Mouse (Mus musculus) left cerebral cortex, adult 11 months (tissue): ENCODE measurements around the gene Des.

ENCODE experiments used
- DNase-seq: peaks from one replicate; pipeline ENCODE4 v3.0.0; 2022; ENCODE audit warnings: low spot score

The Des gene

DNA sequence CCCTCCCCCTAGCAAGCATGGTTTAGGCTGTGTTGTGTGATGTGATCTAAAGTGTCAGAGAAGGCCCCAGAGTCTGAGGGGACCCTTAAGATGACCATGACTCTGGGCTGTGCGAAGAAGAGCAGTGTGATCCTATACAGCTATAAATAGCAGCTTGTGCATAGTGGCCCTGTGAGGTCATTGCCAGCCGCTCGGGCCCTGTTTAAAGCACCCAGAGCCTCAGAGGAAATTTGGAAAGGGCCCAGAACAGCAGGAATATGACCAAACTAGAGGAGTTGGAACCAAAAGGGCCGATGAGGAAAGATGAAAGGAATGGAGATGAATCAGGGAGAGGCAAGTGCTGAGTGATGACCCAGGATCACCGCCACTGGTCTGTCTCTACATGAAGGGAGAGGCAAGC is 12.8 kb upstream of the Des start:
- DNase-seq, result no peak

DNA sequence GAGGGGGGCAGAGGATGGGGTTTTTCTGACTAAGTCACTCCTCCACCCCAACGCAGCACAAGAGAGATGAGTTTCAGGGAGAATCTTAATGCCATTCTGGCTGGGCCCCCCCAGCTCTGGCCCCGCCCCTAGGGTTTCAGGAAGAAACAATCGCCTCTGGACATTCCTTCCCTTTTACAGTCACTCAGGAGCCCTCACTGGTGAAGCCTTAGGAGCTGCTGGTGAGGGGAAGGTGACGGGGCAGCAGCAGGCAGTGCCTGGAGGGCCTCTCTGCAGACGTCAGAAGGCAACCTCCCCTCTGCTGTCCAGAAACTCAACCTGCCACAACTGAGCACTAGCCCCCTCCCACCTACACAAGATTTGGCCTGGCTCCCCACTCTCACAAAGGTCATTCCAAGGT is 10.9 kb upstream of the Des start:
- no peak for DNase-seq

DNA sequence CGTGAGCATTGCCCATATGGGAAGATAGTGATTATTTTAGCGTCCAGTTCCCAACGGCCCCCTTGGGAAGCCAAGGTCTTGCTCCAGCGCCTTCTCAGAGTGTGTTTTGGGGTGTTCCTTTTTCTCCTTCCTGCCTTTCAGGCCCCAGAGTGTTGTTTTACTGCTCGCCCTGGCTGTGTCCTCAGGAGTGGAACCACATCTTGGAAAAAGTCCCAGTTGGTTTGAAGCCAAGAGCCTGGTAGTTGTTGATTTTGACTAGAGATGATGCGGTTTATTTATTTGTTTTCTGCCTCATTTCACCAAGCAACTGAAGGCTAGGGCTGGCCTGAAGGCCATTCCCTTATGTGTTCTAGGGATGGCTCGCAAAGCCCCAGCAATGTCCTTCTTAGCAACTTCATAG is 2.9 kb upstream of the Des start:
- DNase-seq, result no peak

DNA sequence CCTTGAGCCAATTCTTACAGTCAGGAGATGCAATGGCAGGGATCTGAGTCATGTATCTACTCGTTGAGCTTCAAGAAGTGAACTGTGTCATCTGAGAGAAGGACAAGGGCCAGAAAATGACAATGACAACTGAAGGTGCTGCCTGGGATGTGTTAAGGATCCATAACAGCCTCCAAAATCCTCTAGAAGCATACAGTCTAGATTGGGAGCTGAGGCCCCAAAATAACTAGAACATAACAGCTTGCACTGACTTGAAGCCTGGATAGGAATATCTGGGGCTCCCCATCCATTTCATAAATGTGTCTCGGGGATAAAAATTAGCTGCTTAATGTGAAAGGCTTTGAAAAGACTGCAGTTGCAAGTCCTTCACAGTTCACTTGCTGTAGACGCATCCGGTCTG is 2.1 kb upstream of the Des start:
- DNase-seq, result no peak

DNA sequence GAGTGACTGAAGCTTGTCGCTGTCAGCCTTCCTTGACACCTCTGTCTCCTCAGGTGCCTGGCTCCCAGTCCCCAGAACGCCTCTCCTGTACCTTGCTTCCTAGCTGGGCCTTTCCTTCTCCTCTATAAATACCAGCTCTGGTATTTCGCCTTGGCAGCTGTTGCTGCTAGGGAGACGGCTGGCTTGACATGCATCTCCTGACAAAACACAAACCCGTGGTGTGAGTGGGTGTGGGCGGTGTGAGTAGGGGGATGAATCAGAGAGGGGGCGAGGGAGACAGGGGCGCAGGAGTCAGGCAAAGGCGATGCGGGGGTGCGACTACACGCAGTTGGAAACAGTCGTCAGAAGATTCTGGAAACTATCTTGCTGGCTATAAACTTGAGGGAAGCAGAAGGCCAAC is 783 bp upstream of the Des start:
- no peak for DNase-seq

DNA sequence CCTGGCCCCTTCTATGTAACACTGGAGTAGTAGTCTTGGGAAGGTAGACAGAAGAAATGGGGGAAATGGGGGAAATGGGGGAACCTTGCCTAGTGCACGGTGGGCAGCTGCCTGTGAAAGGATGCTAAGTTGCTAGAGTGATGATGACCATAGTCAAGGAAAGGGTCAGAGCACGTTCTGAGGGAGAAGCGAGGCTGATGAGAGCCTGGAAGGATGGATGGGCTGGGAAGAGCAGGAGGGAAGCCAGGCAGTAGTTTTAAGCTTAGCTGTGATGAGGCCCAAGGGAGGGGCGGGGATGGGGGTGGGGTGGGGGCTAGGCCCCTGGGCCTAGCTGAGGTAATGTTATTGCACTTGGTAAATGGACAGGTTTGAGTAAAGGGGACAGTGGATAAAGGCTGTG is 994 bp downstream of the Des start:
- no peak for DNase-seq

DNA sequence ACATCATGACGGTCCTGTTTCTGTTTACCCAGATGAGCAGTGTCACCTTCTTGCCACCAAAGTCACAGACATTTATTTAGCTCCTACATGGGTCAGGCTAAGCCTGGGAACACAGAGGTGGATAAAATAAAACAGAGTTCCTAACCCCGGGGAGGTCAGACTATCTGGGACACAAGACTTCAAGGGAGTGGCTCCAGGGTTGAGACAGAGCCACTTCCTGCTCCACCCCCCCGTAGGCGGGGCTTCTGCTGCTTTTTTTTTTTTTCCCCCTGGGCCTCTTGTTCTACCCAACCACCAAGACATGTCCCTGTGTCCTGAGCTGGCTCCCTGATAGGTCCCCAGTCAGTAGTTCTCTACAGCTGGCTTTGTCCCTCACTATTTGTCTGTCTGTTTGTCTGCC is 1.6 kb downstream of the Des start:
- DNase-seq, result no peak

DNA sequence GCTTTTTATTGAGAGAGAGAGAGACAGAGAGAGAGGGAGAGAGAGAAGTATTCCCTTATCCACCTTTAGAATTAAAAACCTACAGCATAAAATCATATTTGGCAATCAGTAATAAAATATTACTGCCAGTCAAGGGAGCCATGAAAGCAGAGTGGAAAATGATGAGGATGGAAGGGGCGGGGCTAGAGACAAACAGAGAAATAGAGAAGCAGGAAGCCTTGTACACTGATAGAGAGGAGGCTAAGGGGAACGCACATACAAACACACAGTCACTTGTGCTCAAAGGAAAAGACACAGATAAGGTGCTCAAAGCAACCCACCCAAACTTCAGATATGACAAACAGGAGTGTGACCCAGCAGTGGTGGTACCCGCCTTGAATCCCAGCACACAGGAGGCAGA is 3.7 kb downstream of the Des start:
- no peak for DNase-seq

DNA sequence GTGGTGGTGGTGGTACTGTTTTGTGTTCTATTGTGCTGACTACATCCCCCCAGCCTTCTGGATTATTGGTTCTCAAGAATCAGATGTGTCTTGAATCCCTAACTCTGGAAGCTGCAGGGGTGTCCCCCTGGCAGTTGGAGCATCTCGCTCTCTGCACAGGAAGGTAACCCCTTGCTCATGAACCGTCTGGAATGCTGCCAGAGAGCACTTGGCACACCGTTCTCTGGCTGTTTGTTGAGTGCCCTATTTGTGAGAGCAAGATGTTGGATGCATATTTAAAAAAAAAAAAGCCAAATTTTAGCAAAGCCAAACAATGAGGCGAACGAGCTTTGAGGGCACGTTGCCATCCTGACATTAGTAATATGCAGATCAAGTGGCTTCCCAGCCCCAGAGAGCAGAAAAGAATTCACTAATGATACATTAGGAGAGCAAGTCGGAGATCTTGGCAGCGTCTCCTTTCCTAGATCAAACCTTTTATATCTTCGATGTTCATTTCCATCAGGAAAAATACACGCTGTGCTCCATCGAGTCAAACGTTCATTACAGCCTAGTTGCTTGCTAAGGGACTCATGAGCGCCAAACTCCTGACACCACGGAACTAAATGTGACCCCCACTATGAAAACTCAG is 5.5 kb downstream of the Des start:
- no peak for DNase-seq

DNA sequence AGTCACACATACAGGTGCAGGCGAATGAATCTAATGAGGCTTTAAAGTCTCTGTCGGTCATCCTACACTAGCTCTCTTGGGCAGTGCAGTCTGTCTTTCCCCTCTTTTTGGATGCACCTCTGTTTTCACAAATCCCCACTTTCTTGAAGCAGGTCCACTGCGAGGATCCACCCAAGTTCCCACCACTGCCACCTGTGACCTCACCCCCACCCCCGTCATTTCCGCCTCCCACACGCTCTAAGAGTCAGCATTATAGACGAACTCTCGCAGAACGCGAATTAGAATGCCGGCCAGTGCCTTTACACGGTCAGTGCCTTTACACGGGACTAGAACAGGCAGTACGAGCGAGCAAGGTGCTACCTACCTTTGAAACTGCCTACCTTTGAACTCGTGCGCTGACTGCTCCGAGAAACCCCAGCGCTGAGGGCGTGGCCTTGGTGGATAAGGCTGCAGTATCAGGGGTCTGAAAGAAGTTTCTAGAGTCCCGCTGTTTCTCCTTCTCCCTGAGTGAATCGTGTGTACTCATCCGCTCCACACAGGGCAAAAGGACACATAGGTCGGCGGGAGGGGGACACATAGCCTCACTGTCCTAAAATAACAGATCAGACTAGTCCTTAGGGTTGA is 9.3 kb downstream of the Des start:
- DNase-seq, result no peak

DNA sequence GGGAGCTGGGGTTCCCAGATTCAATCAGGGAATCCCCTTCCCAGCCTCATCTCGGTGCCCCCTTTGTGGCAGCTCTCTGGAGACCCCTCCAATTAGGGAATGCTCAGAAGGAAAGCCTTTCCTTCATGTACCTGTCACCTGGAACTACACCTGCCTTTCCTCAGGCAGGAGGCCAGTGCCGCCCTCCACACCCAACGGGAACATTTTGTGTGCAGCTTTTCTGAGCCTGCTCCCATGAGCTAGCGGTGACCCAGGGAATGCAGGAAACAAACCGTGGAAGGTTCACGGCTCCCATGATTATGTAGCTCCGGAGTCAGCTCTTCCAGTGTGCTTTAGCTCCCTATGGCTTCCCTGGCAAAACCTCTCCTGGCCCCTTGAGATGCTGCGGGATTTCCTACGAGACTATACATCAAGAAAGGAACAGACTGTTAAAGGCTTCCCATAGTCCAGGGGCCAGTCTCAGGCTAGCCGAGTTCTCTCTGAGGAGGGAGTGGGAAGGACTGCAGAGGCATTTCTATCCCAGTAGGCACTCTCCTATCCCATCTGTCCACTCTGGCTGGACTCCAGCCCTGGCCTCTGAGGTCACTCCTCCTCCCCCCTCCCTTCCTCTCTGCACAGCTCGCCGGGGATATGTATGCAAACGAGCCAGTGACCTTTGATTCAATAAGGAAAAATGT is 10.0 kb downstream of the Des start:
- no peak for DNase-seq

DNA sequence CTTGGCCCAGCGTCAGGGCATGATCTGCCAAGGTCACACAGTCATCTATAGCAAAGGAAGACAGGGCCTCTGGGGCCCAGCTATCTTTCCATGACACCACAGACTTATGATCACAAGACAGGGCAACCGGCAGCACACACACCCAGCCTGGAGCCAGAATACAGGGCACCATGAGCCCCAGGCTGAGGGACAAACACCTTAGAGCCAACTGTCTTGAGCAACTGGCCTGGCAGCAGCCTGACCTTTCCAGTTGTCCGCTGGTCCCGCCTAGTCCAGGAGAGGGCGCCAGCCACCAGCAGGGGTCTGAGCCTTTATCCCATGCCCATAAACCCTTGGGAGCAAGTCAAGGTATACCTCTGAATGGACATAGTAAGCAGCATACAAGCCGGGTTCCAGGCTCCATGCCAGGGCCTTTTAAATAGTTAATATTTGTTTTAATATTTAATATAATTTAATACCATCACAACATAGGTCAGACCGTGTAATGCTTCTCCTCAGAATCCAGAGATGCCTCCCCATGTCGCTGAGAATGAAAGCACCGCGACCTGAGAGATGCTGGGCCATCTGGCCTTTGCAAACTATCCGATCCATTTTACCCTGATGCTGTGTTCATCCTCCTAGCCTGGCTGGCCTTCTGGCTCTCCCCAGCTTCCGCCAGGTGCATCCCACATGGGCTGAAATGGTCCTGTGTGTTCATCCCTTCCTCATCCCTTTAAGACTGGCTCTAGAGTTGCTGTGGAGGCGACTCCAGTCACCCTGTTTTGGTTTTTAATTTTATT is 11.4 kb downstream of the Des start:
- no peak for DNase-seq

DNA sequence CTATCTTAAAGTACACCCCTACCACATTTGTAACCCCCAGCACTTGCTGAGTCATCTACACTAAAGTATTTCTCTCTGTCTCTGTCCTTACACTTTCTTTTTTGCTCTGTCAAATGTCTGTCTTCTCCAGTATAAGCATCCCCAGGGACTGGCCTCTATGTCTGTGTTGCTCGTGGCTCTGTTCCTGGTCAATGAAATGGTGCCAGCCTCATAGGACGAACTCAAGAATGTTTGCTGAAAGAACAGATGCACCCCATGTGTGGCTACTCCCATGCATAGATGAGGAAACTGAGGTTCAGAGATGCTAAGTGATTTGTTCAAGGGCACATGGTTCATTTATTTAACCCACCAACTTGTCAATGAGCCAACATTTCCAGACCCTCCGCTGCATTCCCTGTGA is 12.3 kb downstream of the Des start:
- no peak for DNase-seq

DNA sequence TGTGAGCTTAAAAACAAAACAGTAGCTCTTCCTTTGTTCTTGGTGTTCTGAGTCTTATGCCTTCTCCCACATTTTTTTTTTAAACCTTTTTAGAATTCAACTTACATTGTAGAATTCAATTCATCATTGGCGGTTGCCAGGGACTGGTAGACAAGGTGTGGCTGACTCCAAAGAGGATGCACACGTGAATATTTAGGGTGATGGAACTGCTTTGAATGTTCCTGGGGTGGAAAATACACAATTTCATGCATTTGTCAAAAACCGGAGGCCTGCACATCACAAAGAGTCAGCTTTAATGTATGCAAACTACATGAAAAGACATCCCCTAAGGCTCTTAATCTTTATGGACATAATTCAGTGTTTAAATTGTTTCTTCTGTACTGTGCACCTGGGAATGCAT is 13.1 kb downstream of the Des start:
- no peak for DNase-seq

DNA sequence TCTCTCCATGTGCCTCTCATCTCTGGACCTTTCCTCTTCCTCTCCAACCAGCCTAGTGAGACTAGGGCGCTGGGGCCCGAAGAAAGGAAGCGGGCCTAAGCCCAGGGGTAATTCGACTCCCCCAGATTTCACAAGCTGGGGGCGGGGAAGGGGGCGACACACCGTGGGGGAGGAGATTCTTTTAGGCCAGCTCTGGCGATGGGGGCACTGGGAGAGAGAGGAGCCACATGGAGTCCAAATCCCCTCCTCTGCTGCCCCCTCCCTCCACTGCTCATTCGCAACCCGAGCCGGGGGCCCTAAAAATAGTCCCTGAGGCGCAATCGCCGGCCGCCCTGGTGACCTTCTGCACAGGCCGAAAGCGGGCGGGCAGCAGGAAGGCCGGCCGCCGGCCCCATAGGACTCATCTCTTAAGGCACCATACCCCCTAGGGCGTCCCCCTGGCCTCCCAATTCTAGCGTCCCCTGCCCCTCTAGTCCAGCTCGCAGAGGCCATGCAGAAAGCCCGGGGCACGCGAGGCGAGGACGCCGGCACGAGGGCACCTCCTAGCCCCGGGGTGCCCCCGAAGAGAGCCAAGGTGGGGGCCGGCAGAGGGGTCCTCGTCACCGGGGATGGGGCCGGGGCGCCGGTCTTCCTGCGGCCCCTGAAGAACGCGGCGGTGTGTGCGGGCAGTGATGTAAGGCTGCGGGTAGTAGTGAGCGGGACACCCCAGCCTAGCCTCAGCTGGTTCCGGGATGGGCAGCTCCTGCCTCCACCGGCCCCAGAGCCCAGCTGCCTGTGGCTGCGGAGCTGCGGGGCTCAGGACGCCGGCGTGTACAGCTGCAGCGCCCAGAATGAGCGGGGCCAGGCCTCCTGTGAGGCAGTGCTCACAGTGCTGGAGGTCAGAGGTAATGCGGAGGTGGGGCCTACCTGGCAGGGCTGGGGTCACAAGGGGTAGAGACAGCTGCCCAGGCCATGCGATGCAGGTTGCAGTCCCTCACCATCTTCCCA is 15.1 kb downstream of the Des start, which contains the start of gene Speg:
Gene Speg (plus strand): TSS at position 348 of the 987 bp plus-strand sequence.
- DNase-seq, result no peak

DNA sequence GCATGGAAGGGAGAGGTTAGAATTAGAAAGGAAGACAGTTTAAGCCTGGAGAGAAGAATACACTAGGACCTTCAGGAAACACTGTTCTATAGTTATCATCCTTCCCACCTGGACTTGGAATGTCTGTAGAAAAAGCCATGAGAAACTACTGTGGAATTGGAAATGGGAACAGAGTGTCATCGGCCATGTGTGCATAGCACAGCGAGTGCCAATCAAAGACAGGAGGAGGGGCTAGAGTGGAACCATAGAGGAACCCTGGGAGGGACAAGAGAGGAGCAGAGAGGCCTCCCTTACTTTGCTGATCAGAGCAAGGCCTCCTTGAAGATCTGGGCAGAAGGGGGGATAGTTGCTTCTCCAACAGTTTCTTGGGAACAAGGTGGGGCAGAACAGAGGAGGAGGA is 19.1 kb downstream of the Des start:
- DNase-seq, result no peak

DNA sequence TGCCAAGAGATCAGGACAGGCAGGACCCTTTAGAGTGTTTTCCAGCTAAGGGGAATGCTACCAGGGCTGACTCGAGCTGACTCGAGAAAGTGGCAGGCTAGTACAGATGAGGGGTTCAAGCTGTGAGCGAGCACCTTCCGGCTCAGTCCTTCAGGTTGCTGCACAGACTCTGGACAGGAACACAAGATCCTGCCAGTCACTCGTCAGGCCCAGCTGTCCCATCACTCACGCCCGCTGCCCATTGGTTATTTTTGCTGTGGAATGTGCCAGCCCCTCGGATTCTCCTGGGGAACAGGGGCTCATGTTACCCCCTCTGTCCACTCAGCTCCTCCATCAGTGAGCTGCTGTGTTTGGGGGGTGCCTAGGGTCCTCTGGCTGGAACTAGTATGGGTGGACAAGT is 19.8 kb downstream of the Des start:
- no peak for DNase-seq

DNA sequence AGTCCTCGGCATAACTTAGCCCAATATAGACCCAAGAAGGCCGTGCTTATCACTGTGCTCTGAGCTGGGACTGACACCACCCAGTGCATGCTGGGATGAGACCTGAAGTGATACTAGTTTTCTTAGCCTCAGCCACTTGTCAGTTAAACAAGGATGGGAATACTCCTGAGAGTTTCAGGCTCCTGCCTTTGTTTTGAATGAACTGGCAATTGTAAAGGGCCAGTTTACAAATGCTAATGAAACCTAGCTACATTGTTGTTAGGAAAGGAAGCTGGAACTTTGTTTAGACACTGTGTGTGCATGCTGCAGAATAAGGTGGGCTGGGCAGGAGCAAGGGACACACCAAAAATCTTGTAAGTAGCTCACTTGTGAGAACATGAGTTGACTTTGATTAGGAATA is 20.8 kb downstream of the Des start:
- no peak for DNase-seq

DNA sequence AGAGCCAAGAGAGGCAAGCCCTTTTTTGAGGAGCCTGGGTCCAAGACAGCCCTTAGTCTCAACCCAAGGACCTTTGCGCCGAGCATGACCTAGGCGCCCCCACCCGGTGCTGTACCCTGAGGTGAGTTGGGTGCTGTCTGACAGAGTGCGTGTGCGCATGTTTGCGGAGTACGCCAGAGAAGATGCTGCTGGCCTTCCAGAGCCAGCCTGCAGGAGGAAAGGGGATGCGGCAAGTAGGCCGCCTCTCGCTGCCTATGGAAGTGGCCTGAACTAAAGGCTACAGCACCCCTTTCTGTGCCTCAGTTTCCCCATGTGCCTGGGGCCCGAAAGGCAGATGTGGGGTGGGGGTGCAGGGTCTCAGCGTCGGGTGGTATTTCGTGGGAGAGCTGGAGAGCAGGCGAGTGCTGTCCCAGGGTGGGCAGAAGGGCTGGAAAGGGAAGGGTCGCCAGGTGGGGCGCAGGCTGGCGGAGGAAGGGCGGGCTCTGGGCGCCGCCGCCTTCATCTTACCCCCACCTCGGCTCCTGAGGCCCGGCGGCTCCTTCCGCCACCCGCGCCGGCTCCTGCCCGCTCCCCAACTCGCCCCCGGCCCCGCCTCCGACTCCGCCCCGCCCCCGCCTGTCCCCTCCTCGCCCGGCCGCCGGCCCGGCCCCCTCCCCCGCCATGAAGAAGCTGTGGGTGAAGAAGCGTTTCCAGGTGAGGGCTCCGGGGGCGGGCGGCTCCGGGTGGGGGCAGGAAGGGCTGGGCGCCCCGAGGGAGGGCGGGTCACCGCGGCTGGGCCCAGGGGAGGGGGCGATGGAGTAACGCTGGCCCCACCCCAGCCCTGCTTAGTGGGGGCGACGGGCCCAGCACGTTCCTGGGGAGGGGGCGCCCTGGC is 21.6 kb downstream of the Des start:
- DNase-seq, result no peak

DNA sequence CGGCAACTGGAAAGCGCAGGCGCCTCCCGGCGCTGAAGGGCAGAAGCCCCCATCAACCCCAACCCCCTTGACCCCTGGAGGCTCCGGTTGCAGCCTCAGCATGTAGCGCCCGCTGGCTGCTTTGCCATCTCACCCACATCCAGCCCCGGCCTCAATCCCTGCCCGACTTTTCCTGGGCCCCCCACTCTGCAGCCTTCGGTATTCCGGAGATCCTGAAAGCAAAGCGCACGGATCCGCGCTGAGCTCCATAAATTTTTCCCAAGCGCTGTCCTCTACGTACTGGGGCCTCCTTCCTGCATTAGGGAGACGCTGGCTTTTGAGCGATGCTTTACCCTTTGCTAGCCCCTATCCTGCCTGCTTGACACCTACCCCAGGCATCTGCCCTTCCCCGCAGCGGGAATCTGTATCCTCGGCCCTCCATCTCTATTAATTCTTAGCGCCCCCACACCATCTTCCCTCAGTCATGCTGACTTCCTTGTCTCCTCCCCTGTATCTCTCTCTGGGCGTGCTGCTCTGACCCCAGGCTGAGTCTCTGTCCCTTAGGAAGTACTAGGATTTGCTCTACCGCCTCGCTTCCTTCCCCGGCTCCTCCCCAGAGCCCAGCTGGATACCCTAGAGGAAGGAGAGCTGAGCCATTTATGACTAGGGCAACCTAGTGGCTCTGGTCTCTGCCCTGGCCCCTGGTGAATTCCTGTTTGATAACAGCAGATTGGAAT is 22.4 kb downstream of the Des start:
- DNase-seq, result no peak
